Mouse (Mus musculus): ENCODE data around the gene Gm7792. TPM values are rescaled to one million over a fixed set of nuclear protein-coding genes. Genes with fewer than 3 reads are reported as not detected.
"Not testable (repeated sequence)": the region's sequence is repeated elsewhere in the genome, so short reads cannot be mapped to it uniquely, and the experiment has no call there.

The Gm7792 gene
- not detected for total RNA-seq (2021)
- long read RNA-seq, experiment 1: 0 reads
- long read RNA-seq, experiment 2: 0 reads

- not testable (repeated sequence) for DNase-seq (ENCODE audit: low spot score in 2 of 2); H3K4me3 ChIP-seq; H3K27ac ChIP-seq
Observed at GRCm38 (mm10) chr5:93843476-93843875, at the start of gene Gm7792. Gene Gm7792 (plus strand): TSS chr5:93843776.

Other genes starting within 250 kb of the Gm7792 start
- not detected for gene C87414, start 172.2 kb upstream of the Gm7792 start, total RNA-seq (2021)
- gene Gm16429, start 85.3 kb downstream of the Gm7792 start, total RNA-seq (2021): not detected
- gene BC061212, start 226.8 kb downstream of the Gm7792 start, total RNA-seq (2021): not detected
- not detected for gene Gm6351, start 232.6 kb downstream of the Gm7792 start, total RNA-seq (2021)